Mouse (Mus musculus) E14TG2a.4 (cell line): ENCODE results near the gene Arid3b.
A peak's percentile ranks its signal among the peaks of the same experiment; 100 is the strongest.

Experiments used
- CTCF ChIP-seq: conservative IDR thresholded peaks from 2 replicates; pipeline ENCODE4 v1.5.1; 2014; ENCODE audit warnings: low read length
- NANOG ChIP-seq: IDR thresholded peaks from 2 replicates; pipeline ENCODE4 v1.6.1; 2014; ENCODE audit warnings: borderline replicate concordance, low read length, mixed read lengths

GRCm38 (mm10) chr9:57807174-57807651 is 29.4 kb downstream of the Arid3b start:
- TF ChIP-seq CTCF (no peak), NANOG (0 out of 2 replicates have a peak, but pooled peaks have one; percentile 3)
